Mouse (Mus musculus) stomach, postnatal 0 days (tissue): ENCODE measurements at regions not wholly inside any gene's neighbourhood (a gene's known extent, or its start where the extent isn't known, plus 50 kb on each side); places are given as distances from the start of the nearest gene placed in this dataset.
A peak's percentile ranks its signal among the peaks of the same experiment; 100 is the strongest.

Source experiments
- ATAC-seq: fragments of 200-750 bp; cut with Nextera tagmentation; 2 replicates; pipeline ENCODE4 v1.8.0; 2017; ENCODE audit not compliant: low FRiP score, low TSS enrichment
- DNase-seq: peaks from one replicate; pipeline ENCODE4 v3.0.0-alpha.2; 2016; ENCODE audit warnings: low spot score
- H3K27ac ChIP-seq: fragments of 300-500 bp; sonication (generic); replicated peaks from 2 replicates; pipeline ENCODE4 v1.5.1; 2014; ENCODE audit warnings: mild to moderate bottlenecking, control low read depth
- H3K27me3 ChIP-seq: fragments of 300-500 bp; sonication (generic); 2 replicates; pipeline ENCODE4 v1.6.1; 2014; ENCODE audit warnings: low read length; ENCODE audit not compliant: control insufficient read depth, insufficient read depth
- H3K36me3 ChIP-seq: fragments of 300-500 bp; sonication (generic); 2 replicates; pipeline ENCODE4 v1.6.1; 2014; ENCODE audit warnings: low read length, mixed read lengths; ENCODE audit not compliant: control insufficient read depth, insufficient read depth
- H3K4me1 ChIP-seq: fragments of 300-500 bp; sonication (generic); replicated peaks from 2 replicates; pipeline ENCODE4 v1.6.1; 2014; ENCODE audit warnings: antibody characterized with exemption; ENCODE audit not compliant: control insufficient read depth, insufficient read depth
- H3K4me2 ChIP-seq: fragments of 300-500 bp; sonication (generic); replicated peaks from 2 replicates; pipeline ENCODE4 v1.6.1; 2014; ENCODE audit warnings: low read depth, mild to moderate bottlenecking, control low read depth, moderate library complexity
- H3K4me3 ChIP-seq: fragments of 300-500 bp; sonication (generic); 2 replicates; pipeline ENCODE4 v1.5.1; 2014; ENCODE audit warnings: low read depth, low read length, control low read depth
- H3K9ac ChIP-seq: fragments of 300-500 bp; sonication (generic); 2 replicates; pipeline ENCODE4 v1.6.1; 2014; ENCODE audit warnings: mild to moderate bottlenecking, low read length, control low read depth, mixed read lengths
- H3K9me3 ChIP-seq: fragments of 300-500 bp; sonication (generic); 2 replicates; pipeline ENCODE4 v1.6.1; 2016; ENCODE audit warnings: low read length; ENCODE audit not compliant: control insufficient read depth
- CTCF ChIP-seq: IDR thresholded peaks from 2 replicates; pipeline ENCODE4 v1.5.1; 2016; ENCODE audit warnings: antibody characterized with exemption, low read depth, mild to moderate bottlenecking, moderate library complexity
- EP300 ChIP-seq: optimal IDR thresholded peaks from 2 replicates; pipeline ENCODE3; 2016; ENCODE audit warnings: antibody characterized with exemption
- WGBS: fragments of 180-500 bp; shearing (Covaris S2); extraction: QIAGEN DNeasy Blood & Tissue Kit; methylation state at CpG from one replicate; pipeline ENCODE4 v1.1.7; 2014; 5-methylcytosine and 5-hydroxymethylcytosine counted together

- Histone ChIP-seq H3K9me3 (no peaks in the 10 kb centered on the region), H3K4me2 (no peak overlapping the region), H3K36me3 (no peaks in the 10 kb centered on the region), H3K4me1 (no peaks in the 10 kb centered on the region), H3K9ac (no peak overlapping the region), H3K27ac (no peak overlapping the region), H3K4me3 (no peak overlapping the region), H3K27me3 (no peaks in the 10 kb centered on the region)
- DNase-seq (no peak), ATAC-seq (no peak)
- 29% methylated on average over 6 of the region's 6 CpGs for WGBS
- peak; percentile 30; the same call in 1 of the 2 replicates for TF ChIP-seq CTCF
- no peak for TF ChIP-seq EP300
Measured at GRCm38 (mm10) chr2:61058545-61059235, 95.7 kb upstream of the Rbms1 start.

- Histone ChIP-seq H3K9ac (no peak overlapping the region), H3K36me3 (no peaks in the 10 kb centered on the region), H3K4me2 (no peak overlapping the region), H3K27ac (no peak overlapping the region), H3K9me3 (no peaks in the 10 kb centered on the region), H3K4me3 (no peak overlapping the region), H3K4me1 (no peaks in the 10 kb centered on the region), H3K27me3 (no peaks in the 10 kb centered on the region)
- TF ChIP-seq CTCF, result no peak
- no peak for TF ChIP-seq EP300
- 59% methylated on average over 9 of the region's 9 CpGs for WGBS
- ATAC-seq (no peak), DNase-seq (no peak)
Measured at GRCm38 (mm10) chr2:61052296-61052695, 89.3 kb upstream of the Rbms1 start.

GRCm38 (mm10) chr2:61051808-61052207, 88.8 kb upstream of the Rbms1 start:
- ATAC-seq, result no peak
- 71% methylated on average over 8 of the region's 8 CpGs for WGBS

GRCm38 (mm10) chr2:61046111-61046767, 83.2 kb upstream of the Rbms1 start:
- Histone ChIP-seq H3K4me3 (no peak overlapping the region), H3K27me3 (no peaks in the 10 kb centered on the region), H3K4me2 (no peak overlapping the region), H3K9ac (no peak overlapping the region), H3K36me3 (no peaks in the 10 kb centered on the region), H3K4me1 (no peaks in the 10 kb centered on the region), H3K27ac (no peak overlapping the region), H3K9me3 (no peaks in the 10 kb centered on the region)
- WGBS, result 47% methylated on average over 5 of the region's 5 CpGs
- no peak for ATAC-seq
- DNase-seq, result no peak
- TF ChIP-seq EP300 (no peak), CTCF (no peak)

More at GRCm38 (mm10) chr2:61051808-61052207, 88.8 kb upstream of the Rbms1 start:
- no peak overlapping the region for H3K9ac ChIP-seq
- no peaks in the 10 kb centered on the region for H3K27me3 ChIP-seq
- no peak overlapping the region for H3K4me3 ChIP-seq
- H3K4me2 ChIP-seq, result no peak overlapping the region
- TF ChIP-seq CTCF (no peak), EP300 (no peak)
- H3K36me3 ChIP-seq, result no peaks in the 10 kb centered on the region
- no peaks in the 10 kb centered on the region for H3K4me1 ChIP-seq
- H3K27ac ChIP-seq, result no peak overlapping the region
- no peaks in the 10 kb centered on the region for H3K9me3 ChIP-seq
- DNase-seq, result no peak

- H3K9ac ChIP-seq, result no peak overlapping the region
- no peak overlapping the region for H3K4me3 ChIP-seq
- H3K9me3 ChIP-seq, result no peaks in the 10 kb centered on the region
- no peak for DNase-seq
- ATAC-seq, result no peak
- WGBS, result 65% methylated on average over 6 of the region's 6 CpGs
- H3K4me1 ChIP-seq, result no peaks in the 10 kb centered on the region
- no peaks in the 10 kb centered on the region for H3K36me3 ChIP-seq
- no peak overlapping the region for H3K27ac ChIP-seq
- TF ChIP-seq EP300 (no peak), CTCF (no peak)
- H3K4me2 ChIP-seq, result no peak overlapping the region
- no peaks in the 10 kb centered on the region for H3K27me3 ChIP-seq
Measured at GRCm38 (mm10) chr2:61045467-61045866, 82.5 kb upstream of the Rbms1 start.

GRCm38 (mm10) chr2:61032920-61033319, 69.9 kb upstream of the Rbms1 start:
- TF ChIP-seq EP300 (no peak), CTCF (no peak)
- no peak overlapping the region for H3K9ac ChIP-seq
- H3K27me3 ChIP-seq, result no peaks in the 10 kb centered on the region
- DNase-seq (no peak), ATAC-seq (no peak)
- H3K4me1 ChIP-seq, result no peaks in the 10 kb centered on the region
- no peaks in the 10 kb centered on the region for H3K36me3 ChIP-seq
- H3K27ac ChIP-seq, result no peak overlapping the region
- H3K4me3 ChIP-seq, result no peak overlapping the region
- H3K9me3 ChIP-seq, result no peaks in the 10 kb centered on the region
- WGBS, result 62% methylated on average over 1 of the region's 1 CpGs
- H3K4me2 ChIP-seq, result no peak overlapping the region
